Mouse (Mus musculus) heart, adult 2 months (tissue): ENCODE measurements around the gene Tubb5.

Experiments used
- CTCF ChIP-seq: fragments of 200-600 bp; IDR thresholded peaks from 2 replicates; pipeline ENCODE4 v1.8.1; 2022; ENCODE audit warnings: antibody characterized with exemption, mild to moderate bottlenecking, moderate library complexity
- EP300 ChIP-seq: fragments of 200-500 bp; IDR thresholded peaks from 2 replicates; pipeline ENCODE4 v1.6.1; 2011; ENCODE audit warnings: low read depth, low read length, control low read depth; ENCODE audit not compliant: insufficient read depth
- POLR2A ChIP-seq: fragments of 200-500 bp; IDR thresholded peaks from 2 replicates; pipeline ENCODE4 v1.6.1; 2011; ENCODE audit warnings: mild to moderate bottlenecking, low read depth, low read length, control low read depth; ENCODE audit not compliant: insufficient read depth

DNA sequence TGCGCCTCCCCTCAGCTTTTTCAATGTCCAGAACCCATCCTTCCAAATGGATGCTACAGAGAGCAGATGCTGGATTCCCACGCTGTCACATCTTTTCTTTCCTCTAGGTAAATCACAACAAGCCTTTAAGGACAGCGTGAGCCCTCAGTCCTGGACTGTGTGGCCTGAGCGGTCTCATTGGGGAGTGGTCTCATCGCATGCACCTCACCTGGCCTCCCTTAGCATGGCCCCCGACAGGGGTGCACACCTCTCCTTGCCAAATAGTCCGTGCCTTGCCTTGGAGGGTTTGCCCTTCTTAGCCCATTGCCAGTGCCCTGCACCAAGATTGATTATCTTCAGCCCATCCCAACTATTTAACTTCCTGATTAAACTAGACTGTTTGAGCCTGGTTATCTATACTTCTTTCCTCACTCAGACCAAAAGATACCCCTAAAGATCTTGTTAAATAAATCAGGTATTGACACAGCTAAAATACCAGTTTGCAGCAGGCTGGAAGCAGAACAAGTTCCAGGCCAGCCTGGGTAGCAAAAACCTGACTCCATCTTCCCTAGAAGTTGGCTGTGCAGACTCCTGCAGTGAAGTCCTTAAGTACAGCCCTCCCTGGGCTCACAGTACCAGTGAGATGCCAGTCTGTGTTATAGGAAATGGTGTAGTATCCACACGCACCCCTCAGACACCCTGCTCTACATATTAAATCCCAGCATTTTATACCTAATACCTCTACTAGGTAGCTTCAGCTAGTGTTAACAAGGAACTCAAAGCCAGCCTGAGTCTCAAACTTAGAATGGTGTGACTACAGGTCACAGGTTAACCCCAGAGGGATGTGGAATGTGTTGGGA lies 5.5 kb downstream of the Tubb5 start:
- TF ChIP-seq CTCF (no peak), POLR2A (no peak), EP300 (no peak)
